Mouse (Mus musculus) liver, postnatal 0 days (tissue): ENCODE measurements around the gene Sh3gl2. TPM values are rescaled to one million over a fixed set of nuclear protein-coding genes. Genes with fewer than 3 reads are reported as not detected.

Experiments used
- ATAC-seq: fragments of 200-750 bp; cut with Nextera tagmentation; 2 replicates; pipeline ENCODE4 v1.8.0; 2017; ENCODE audit warnings: mild to moderate bottlenecking, moderate library complexity
- DNase-seq: peaks from one replicate; pipeline ENCODE4 v3.0.0-alpha.2; 2016
- H3K27ac ChIP-seq: fragments of 300-500 bp; sonication (generic); 2 replicates; pipeline ENCODE4 v1.5.1; 2014; ENCODE audit warnings: antibody characterized with exemption, moderate library complexity, mild to moderate bottlenecking, low read depth
- H3K27me3 ChIP-seq: fragments of 300-500 bp; sonication (generic); 2 replicates; pipeline ENCODE4 v1.6.1; 2014; ENCODE audit warnings: low read length, control low read depth, mixed read lengths; ENCODE audit not compliant: insufficient read depth
- H3K36me3 ChIP-seq: fragments of 300-500 bp; sonication (generic); replicated peaks from 2 replicates; pipeline ENCODE4 v1.6.1; 2014; ENCODE audit warnings: mild to moderate bottlenecking, control low read depth, low read length, moderate library complexity, mixed read lengths; ENCODE audit not compliant: insufficient read depth
- H3K4me1 ChIP-seq: fragments of 300-500 bp; sonication (generic); 2 replicates; pipeline ENCODE4 v1.6.1; 2014; ENCODE audit warnings: antibody characterized with exemption, mild to moderate bottlenecking, control low read depth; ENCODE audit not compliant: insufficient read depth
- H3K4me2 ChIP-seq: fragments of 300-500 bp; sonication (generic); 2 replicates; pipeline ENCODE4 v1.6.1; 2014; ENCODE audit warnings: low read depth, mild to moderate bottlenecking, low read length, moderate library complexity, mixed read lengths
- H3K4me3 ChIP-seq: fragments of 300-500 bp; sonication (generic); 2 replicates; pipeline ENCODE4 v1.5.1; 2014; ENCODE audit warnings: low read depth, low read length
- H3K9ac ChIP-seq: fragments of 300-500 bp; sonication (generic); replicated peaks from 2 replicates; pipeline ENCODE4 v1.6.1; 2014; ENCODE audit warnings: mild to moderate bottlenecking, moderate library complexity
- H3K9me3 ChIP-seq: fragments of 300-500 bp; sonication (generic); 2 replicates; pipeline ENCODE4 v1.6.1; 2016; ENCODE audit warnings: mild to moderate bottlenecking, control low read depth, low read length, mixed read lengths
- CTCF ChIP-seq: sonication (generic); IDR thresholded peaks from 2 replicates; pipeline ENCODE4 v1.5.1; 2016; ENCODE audit warnings: antibody characterized with exemption, low read depth
- EP300 ChIP-seq: IDR thresholded peaks from 2 replicates; pipeline ENCODE4 v1.6.1; 2016; ENCODE audit warnings: antibody characterized with exemption, low read depth, mild to moderate bottlenecking
- WGBS: fragments of 180-500 bp; shearing (Covaris S2); extraction: QIAGEN DNeasy Blood & Tissue Kit; methylation state at CpG from one replicate; pipeline ENCODE4 v1.1.7; 2014; ENCODE audit not compliant: insufficient replicate concordance; 5-methylcytosine and 5-hydroxymethylcytosine counted together
- polyA plus RNA-seq: library from polyadenylated mRNA; unstranded; fragments of >200 nt; fragmentation: Nextera tagmentation; extraction: Ambion mirVana; gene quantifications from 2 replicates; pipeline ENCODE4 v1.2.1, GENCODE M21; 2015

The Sh3gl2 gene
- polyA plus RNA-seq, 1 experiment from 2014 or later: not detected

DNA sequence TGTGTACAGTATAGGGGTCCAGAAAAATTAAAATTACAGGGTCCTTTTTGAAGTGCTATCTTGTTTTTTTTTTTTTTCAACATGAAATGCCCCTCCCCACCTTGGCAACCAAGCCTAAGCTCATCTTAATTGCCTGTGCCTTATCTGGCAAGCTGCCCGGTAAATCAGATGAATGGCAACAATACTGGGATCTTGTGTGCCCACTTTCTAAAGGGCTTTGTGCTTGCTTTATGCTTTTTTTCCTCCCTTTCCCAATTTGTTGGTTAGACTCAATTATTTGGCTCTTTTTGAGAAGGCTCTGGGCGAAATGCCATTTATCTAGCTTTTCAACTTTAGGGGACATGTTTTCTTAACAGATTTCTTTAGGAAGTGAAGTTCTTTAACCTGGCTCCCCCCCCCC lies 45.3 kb downstream of the Sh3gl2 start:
- Histone ChIP-seq H3K36me3 (no peaks in the 10 kb centered on the region), H3K4me2 (no peak overlapping the region), H3K27ac (no peak overlapping the region), H3K4me3 (no peak overlapping the region), H3K9ac (no peak overlapping the region), H3K4me1 (no peaks in the 10 kb centered on the region), H3K9me3 (no peaks in the 10 kb centered on the region), H3K27me3 (no peaks in the 10 kb centered on the region)
- ATAC-seq (no peak), DNase-seq (no peak)
- 59% methylated on average over 2 of the region's 2 CpGs for WGBS
- TF ChIP-seq EP300: no peak
- no peak for TF ChIP-seq CTCF

GRCm38 (mm10) chr4:85250786-85251185 lies 45.9 kb downstream of the Sh3gl2 start:
- no peak overlapping the region for H3K4me2 ChIP-seq
- no peaks in the 10 kb centered on the region for H3K9me3 ChIP-seq
- DNase-seq (no peak), ATAC-seq (no peak)
- no peak overlapping the region for H3K4me3 ChIP-seq
- TF ChIP-seq CTCF: no peak
- TF ChIP-seq EP300: no peak
- no peak overlapping the region for H3K9ac ChIP-seq
- H3K27ac ChIP-seq: no peak overlapping the region
- H3K27me3 ChIP-seq: no peaks in the 10 kb centered on the region
- 84% methylated on average over 2 of the region's 2 CpGs for WGBS
- H3K4me1 ChIP-seq: no peaks in the 10 kb centered on the region
- no peaks in the 10 kb centered on the region for H3K36me3 ChIP-seq

DNA sequence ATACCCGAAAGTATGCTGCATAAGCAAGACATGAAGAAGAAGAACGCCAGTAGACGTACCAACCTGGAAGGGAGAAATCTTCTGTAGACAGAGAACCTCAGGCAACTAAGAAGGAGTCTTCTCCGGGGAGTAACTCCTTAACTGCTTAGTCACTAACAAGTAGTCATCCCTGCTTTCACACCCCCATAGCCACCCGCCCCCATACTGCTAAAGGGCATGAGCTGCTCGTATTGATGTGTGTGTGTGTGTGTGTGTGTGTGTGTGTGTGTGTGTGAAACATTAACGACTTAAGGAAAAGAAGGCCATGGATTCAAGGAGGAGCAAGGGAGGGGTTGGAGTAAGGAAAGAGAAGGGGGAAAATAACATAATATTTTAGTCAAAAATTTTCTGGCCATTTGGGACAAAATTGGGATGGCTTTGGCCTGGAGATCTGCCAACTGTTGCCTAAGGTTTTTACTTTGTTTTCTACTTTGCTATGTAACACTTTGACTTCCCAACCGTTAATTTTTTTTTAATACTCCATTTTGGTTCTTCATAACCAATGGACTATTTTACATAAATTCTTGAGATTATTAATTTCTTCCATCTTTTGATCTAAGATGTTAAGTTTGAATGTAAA lies 51.0 kb downstream of the Sh3gl2 start:
- no peak for TF ChIP-seq CTCF
- TF ChIP-seq EP300: no peak

GRCm38 (mm10) chr4:85256461-85257202 lies 51.7 kb downstream of the Sh3gl2 start:
- H3K4me1 ChIP-seq: no peaks in the 10 kb centered on the region
- H3K27ac ChIP-seq: no peak overlapping the region
- H3K4me3 ChIP-seq: no peak overlapping the region
- no peaks in the 10 kb centered on the region for H3K9me3 ChIP-seq
- no peak overlapping the region for H3K4me2 ChIP-seq
- no peaks in the 10 kb centered on the region for H3K36me3 ChIP-seq
- H3K27me3 ChIP-seq: no peaks in the 10 kb centered on the region
- no peak overlapping the region for H3K9ac ChIP-seq
- WGBS: 75% methylated on average over 5 of the region's 5 CpGs
- DNase-seq: no peak
- no peak for ATAC-seq
- TF ChIP-seq EP300: no peak
- TF ChIP-seq CTCF: no peak

More for the DNA sequence above, 51.0 kb downstream of the Sh3gl2 start:
- DNase-seq (no peak), ATAC-seq (no peak)
- Histone ChIP-seq H3K36me3 (no peaks in the 10 kb centered on the region), H3K9me3 (no peaks in the 10 kb centered on the region), H3K9ac (no peak overlapping the region), H3K27ac (no peak overlapping the region), H3K4me3 (no peak overlapping the region), H3K4me2 (no peak overlapping the region), H3K4me1 (no peaks in the 10 kb centered on the region), H3K27me3 (no peaks in the 10 kb centered on the region)
- 75% methylated on average over 7 of the region's 8 CpGs for WGBS

DNA sequence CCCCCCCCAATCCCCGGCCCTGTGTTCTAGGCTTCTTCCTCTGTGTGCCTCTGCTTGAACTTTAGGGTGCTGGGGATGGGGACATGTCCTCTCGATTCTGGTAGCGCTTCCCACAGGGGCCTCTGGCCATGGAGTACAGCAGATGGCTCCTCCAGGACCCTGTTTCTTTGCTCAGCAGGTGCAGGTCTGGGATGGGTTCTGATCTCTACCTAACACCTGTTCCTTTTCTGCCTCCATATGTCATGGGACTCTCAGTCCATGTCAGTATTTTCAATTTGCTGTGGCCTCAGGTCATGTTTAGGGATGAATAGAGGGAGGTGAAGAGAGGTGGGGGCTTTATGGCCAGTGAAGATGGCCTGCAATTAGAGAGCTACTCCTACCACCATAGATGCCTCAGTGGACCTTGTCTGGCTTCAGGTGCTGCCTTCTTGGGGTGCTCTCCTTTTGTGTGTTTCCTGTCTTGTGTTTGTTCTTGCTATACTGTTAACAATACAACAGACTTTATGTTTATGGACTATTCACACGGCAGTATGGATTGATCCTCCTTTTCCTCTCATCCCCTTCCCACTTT lies 52.9 kb downstream of the Sh3gl2 start:
- no peak for DNase-seq
- 73% methylated on average over 3 of the region's 4 CpGs for WGBS

More for the DNA sequence above, 52.9 kb downstream of the Sh3gl2 start:
- Histone ChIP-seq H3K9ac (no peak overlapping the region), H3K27me3 (no peaks in the 10 kb centered on the region), H3K9me3 (no peaks in the 10 kb centered on the region), H3K4me3 (no peak overlapping the region), H3K4me1 (no peaks in the 10 kb centered on the region), H3K4me2 (no peak overlapping the region), H3K36me3 (no peaks in the 10 kb centered on the region), H3K27ac (no peak overlapping the region)
- ATAC-seq: no peak
- TF ChIP-seq CTCF: no peak
- no peak for TF ChIP-seq EP300
